Mouse (Mus musculus): ENCODE data around the gene Plcd3. TPM values are rescaled to one million over a fixed set of nuclear protein-coding genes. Genes with fewer than 3 reads are reported as not detected.

Plcd3 gene
- polyA plus RNA-seq, 1 experiment, result 27.6 TPM

DNA sequence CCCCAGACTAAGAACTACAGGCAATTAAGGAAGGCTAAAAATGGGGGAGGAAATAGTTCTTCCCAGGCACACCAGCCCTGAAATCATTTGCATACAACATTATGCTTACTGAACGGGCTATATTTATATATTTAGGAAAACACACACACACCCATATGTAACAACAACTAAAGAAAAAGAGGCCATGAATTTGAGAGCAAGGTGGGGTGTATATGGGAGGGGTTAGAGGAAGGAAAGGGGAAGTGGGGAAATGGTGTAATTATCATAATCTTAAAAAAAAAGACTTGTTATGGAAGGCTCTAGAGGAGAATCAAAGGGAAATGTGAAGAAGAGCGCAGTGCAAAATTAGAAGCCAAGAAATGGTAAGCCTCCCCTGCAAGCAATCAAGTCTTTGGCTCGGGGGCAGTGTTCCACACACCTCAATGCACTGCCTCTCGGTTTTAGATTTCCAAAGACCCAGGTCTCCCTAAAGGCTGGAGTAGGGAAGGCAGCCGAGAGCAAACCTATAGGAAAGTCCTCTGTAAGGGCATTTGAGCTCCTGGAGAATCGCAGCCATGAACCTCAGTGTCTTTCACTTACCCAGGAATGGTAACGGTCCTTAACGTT is 73.8 kb downstream of the Plcd3 start:
- Histone ChIP-seq H3ac (ENCODE audit: control insufficient read depth, insufficient read length, low read depth) (peak overlapping the region; percentile 67), H3K4me3 (ENCODE audit: insufficient read depth, poor library complexity, severe bottlenecking) (peak overlapping the region; percentile 82), H3K79me2 (ENCODE audit: control insufficient read depth, insufficient read depth) (peaks cover 60% of the 10 kb centered on the region), H3K36me3 (ENCODE audit: control insufficient read depth, insufficient read depth) (peaks cover 43% of the 10 kb centered on the region), H3K79me3 (ENCODE audit: low read depth) (peaks cover 51% of the 10 kb centered on the region), H3K27me3 (ENCODE audit: control insufficient read depth, insufficient read depth, insufficient read length) (no peaks in the 10 kb centered on the region)
- TF ChIP-seq FOSL1 (IDR thresholded peaks at IDR 0.05; ENCODE audit: insufficient read depth, low read length, poor library complexity, severe bottlenecking) (no peak), MAX (IDR thresholded peaks at IDR 0.05) (no peak), USF1 (IDR thresholded peaks at IDR 0.05; ENCODE audit: low read depth) (no peak), CEBPB (IDR thresholded peaks at IDR 0.05; ENCODE audit: low read depth) (no peak), MYOD1 (IDR thresholded peaks at IDR 0.05; ENCODE audit: control insufficient read depth, insufficient read length, low read depth) (no peak), CTCF (IDR thresholded peaks at IDR 0.05; ENCODE audit: control insufficient read depth, insufficient read depth, insufficient read length) (no peak), MYOG (IDR thresholded peaks at IDR 0.05; ENCODE audit: control insufficient read depth, extremely low read depth, insufficient read length) (no peak)

DNA sequence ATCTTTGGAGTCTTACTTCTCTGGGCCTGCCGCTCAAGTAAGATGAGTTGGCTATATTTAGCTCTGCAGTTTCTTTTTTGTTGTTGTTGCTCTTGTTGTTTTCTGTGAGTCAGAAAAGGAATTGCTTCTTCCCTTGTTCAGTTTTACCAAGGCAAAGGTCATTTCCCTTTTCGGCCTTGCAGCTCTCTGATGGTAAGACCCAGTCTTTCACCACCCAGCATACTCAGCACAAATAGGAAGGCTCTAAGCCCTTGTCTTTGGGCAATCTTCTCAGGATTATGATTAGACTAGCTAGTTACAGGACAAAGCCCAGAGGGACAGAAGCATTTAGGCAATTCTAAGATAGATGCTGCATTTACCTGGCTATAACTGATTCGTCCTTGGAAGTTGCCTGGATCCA is 74.6 kb downstream of the Plcd3 start:
- H3K79me3 ChIP-seq (ENCODE audit: low read depth), result peaks cover 43% of the 10 kb centered on the region
- no peak for TF ChIP-seq MYOD1 (IDR thresholded peaks at IDR 0.05; ENCODE audit: control insufficient read depth, insufficient read length, low read depth)
- peaks cover 52% of the 10 kb centered on the region for H3K79me2 ChIP-seq (ENCODE audit: control insufficient read depth, insufficient read depth)
- H3ac ChIP-seq (ENCODE audit: control insufficient read depth, insufficient read length, low read depth), result peak overlapping the region; percentile 18
- H3K36me3 ChIP-seq (ENCODE audit: control insufficient read depth, insufficient read depth), result peaks cover 45% of the 10 kb centered on the region
- H3K27me3 ChIP-seq (ENCODE audit: control insufficient read depth, insufficient read depth, insufficient read length), result no peaks in the 10 kb centered on the region
- H3K4me3 ChIP-seq (ENCODE audit: insufficient read depth, poor library complexity, severe bottlenecking), result peak overlapping the region; percentile 82

DNA sequence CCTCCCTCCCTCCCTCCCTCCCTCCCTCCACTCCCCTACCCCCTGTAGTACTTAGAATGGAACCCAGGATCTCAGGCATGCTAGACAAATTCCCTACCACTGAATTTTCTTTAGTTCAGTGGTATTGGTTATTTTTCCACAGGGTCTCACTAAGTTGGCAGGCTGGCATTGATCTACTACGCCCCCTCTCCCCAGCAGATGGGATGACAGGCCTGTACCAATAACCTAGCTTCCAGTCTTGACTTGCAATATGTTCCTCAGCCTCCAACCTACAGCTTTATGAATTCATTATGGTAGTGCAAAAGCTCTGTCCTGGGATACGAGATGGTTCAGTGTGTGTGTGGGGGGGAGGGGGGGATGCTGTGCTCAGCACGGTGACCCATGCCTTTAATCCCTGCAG is 77.5 kb downstream of the Plcd3 start:
- peaks cover 39% of the 10 kb centered on the region for H3K36me3 ChIP-seq (ENCODE audit: control insufficient read depth, insufficient read depth)
- no peak overlapping the region for H3K4me3 ChIP-seq (ENCODE audit: insufficient read depth, poor library complexity, severe bottlenecking)
- H3K79me3 ChIP-seq (ENCODE audit: low read depth), result peaks cover 14% of the 10 kb centered on the region
- TF ChIP-seq MYOD1 (IDR thresholded peaks at IDR 0.05; ENCODE audit: control insufficient read depth, insufficient read length, low read depth) (no peak), USF1 (IDR thresholded peaks at IDR 0.05; ENCODE audit: low read depth) (no peak), MAX (IDR thresholded peaks at IDR 0.05) (no peak), CTCF (IDR thresholded peaks at IDR 0.05; ENCODE audit: control insufficient read depth, insufficient read depth, insufficient read length) (no peak), CEBPB (IDR thresholded peaks at IDR 0.05; ENCODE audit: low read depth) (no peak), FOSL1 (IDR thresholded peaks at IDR 0.05; ENCODE audit: insufficient read depth, low read length, poor library complexity, severe bottlenecking) (no peak), MYOG (IDR thresholded peaks at IDR 0.05; ENCODE audit: control insufficient read depth, extremely low read depth, insufficient read length) (no peak)
- H3K79me2 ChIP-seq (ENCODE audit: control insufficient read depth, insufficient read depth), result peaks cover 23% of the 10 kb centered on the region
- no peaks in the 10 kb centered on the region for H3K27me3 ChIP-seq (ENCODE audit: control insufficient read depth, insufficient read depth, insufficient read length)
- no peak overlapping the region for H3ac ChIP-seq (ENCODE audit: control insufficient read depth, insufficient read length, low read depth)

- peaks cover 29% of the 10 kb centered on the region for H3K36me3 ChIP-seq (ENCODE audit: control insufficient read depth, insufficient read depth)
Measured at GRCm38 (mm10) chr11:103020713-103021335, 80.6 kb downstream of the Plcd3 start.

More at GRCm38 (mm10) chr11:103020713-103021335, 80.6 kb downstream of the Plcd3 start:
- Histone ChIP-seq H3K4me3 (ENCODE audit: insufficient read depth, poor library complexity, severe bottlenecking) (no peak overlapping the region), H3K79me3 (ENCODE audit: low read depth) (peaks cover 5% of the 10 kb centered on the region), H3ac (ENCODE audit: control insufficient read depth, insufficient read length, low read depth) (no peak overlapping the region), H3K79me2 (ENCODE audit: control insufficient read depth, insufficient read depth) (peaks cover 10% of the 10 kb centered on the region), H3K27me3 (ENCODE audit: control insufficient read depth, insufficient read depth, insufficient read length) (no peaks in the 10 kb centered on the region)
- no peak for TF ChIP-seq MAX (IDR thresholded peaks at IDR 0.05)
- TF ChIP-seq USF1 (IDR thresholded peaks at IDR 0.05; ENCODE audit: low read depth), result no peak

Other genes with a start within 250 kb of the Plcd3 start
- gene Eftud2, start 220.7 kb downstream of the Plcd3 start, polyA plus RNA-seq (2012; fragmentation: generic; extraction: Trizol), result 190 TPM
- 0.59 TPM for gene Ccdc103, start 220.5 kb downstream of the Plcd3 start, polyA plus RNA-seq (2012; fragmentation: generic; extraction: Trizol)
- 0.05 TPM for gene Fam187a, start 216.5 kb downstream of the Plcd3 start, polyA plus RNA-seq (2012; fragmentation: generic; extraction: Trizol)
- 0.02 TPM for gene Gfap, start 200.7 kb downstream of the Plcd3 start, polyA plus RNA-seq (2012; fragmentation: generic; extraction: Trizol)
- 44.9 TPM for gene Kif18b, start 176.5 kb downstream of the Plcd3 start, polyA plus RNA-seq (2012; fragmentation: generic; extraction: Trizol)
- gene C1ql1, start 155.0 kb downstream of the Plcd3 start, polyA plus RNA-seq (2012; fragmentation: generic; extraction: Trizol), result 0.87 TPM
- 64.9 TPM for gene Nmt1, start 73.5 kb downstream of the Plcd3 start, polyA plus RNA-seq (2012; fragmentation: generic; extraction: Trizol)
- 185 TPM for gene Dcakd, start 73.3 kb downstream of the Plcd3 start, polyA plus RNA-seq (2012; fragmentation: generic; extraction: Trizol)
- gene Acbd4, start within 50 bp of the Plcd3 start, polyA plus RNA-seq (2012; fragmentation: generic; extraction: Trizol), result 23.0 TPM
- 24.3 TPM for gene Hexim1, start 14.6 kb upstream of the Plcd3 start, polyA plus RNA-seq (2012; fragmentation: generic; extraction: Trizol)
- gene Hexim2, start 30.8 kb upstream of the Plcd3 start, polyA plus RNA-seq (2012; fragmentation: generic; extraction: Trizol), result 3.4 TPM
- 3.7 TPM for gene Fmnl1, start 69.4 kb upstream of the Plcd3 start, polyA plus RNA-seq (2012; fragmentation: generic; extraction: Trizol)
- 0.02 TPM for gene 1700023F06Rik, start 106.9 kb upstream of the Plcd3 start, polyA plus RNA-seq (2012; fragmentation: generic; extraction: Trizol)
- gene Spata32, start 116.8 kb upstream of the Plcd3 start, polyA plus RNA-seq (2012; fragmentation: generic; extraction: Trizol), result not detected
- gene Map3k14, start 165.8 kb upstream of the Plcd3 start, polyA plus RNA-seq (2012; fragmentation: generic; extraction: Trizol), result 9.7 TPM